Mouse (Mus musculus): ENCODE measurements around the gene 4930402H24Rik. TPM values are rescaled to one million over a fixed set of nuclear protein-coding genes. Genes with fewer than 3 reads are reported as not detected.

The 4930402H24Rik gene
- total RNA-seq, 2 experiments from 2014 or later: 77.6 to 89.3 TPM

- no peak for TF ChIP-seq CTCF (conservative IDR thresholded peaks at IDR 0.05)
- H3K27ac ChIP-seq: no peak overlapping the region
- peak overlapping the region; percentile 62 for H3K4me3 ChIP-seq
- no peak for DNase-seq (ENCODE audit: low spot score in 2 of 2)
Measured at GRCm38 (mm10) chr2:130696700-130697152, 209.5 kb downstream of the 4930402H24Rik start.

DNA sequence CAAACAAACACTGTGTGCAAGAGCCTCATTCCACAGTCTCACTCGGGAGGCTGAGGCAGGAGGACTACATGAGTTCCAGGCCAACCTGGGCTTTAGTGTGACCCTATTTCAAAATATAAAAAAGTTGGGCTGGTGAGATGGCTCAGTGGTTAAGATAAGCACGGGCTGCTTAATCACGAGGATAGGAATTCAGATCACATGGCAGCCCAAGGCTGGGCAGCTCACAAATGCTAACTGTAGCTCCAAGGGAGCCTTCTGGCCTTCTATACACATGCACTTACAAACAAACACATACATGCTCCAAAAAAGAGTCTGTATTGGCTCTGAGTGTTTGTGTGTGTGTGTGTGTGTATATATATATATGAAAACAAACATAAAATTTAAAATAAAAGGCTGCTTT is 212.6 kb downstream of the 4930402H24Rik start:
- TF ChIP-seq CTCF (conservative IDR thresholded peaks at IDR 0.05): no peak
- no peak overlapping the region for H3K4me3 ChIP-seq
- DNase-seq (ENCODE audit: low spot score in 2 of 2): no peak
- H3K27ac ChIP-seq: no peak overlapping the region

DNA sequence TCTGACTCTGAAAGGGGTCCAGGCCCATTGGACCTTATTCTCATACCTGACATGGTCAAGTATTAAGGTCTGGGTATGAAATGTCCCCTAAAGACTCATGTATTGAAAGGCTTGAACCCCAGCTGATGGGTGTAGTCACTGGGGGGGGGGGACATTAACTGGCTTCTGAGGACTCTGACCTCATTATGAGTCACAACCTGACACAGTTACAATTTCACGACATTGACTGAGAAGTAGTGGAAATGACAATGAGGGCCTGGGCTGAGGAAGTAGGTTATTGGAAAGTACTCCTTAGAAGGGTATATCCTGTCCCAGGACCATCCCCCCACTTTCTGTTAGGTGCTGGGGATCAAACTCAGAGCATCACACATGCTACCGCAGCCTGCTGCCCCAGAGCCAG is 217.2 kb downstream of the 4930402H24Rik start:
- DNase-seq (ENCODE audit: low spot score in 2 of 2): no peak
- TF ChIP-seq CTCF (conservative IDR thresholded peaks at IDR 0.05): no peak

GRCm38 (mm10) chr2:130685426-130685825 is 220.8 kb downstream of the 4930402H24Rik start:
- no peak overlapping the region for H3K27ac ChIP-seq
- TF ChIP-seq CTCF (conservative IDR thresholded peaks at IDR 0.05): no peak
- H3K4me3 ChIP-seq: no peak overlapping the region
- no peak for DNase-seq (ENCODE audit: low spot score in 2 of 2)

More for the DNA sequence above, 217.2 kb downstream of the 4930402H24Rik start:
- Histone ChIP-seq H3K4me3 (no peak overlapping the region), H3K27ac (no peak overlapping the region)

GRCm38 (mm10) chr2:130681531-130681930 is 224.7 kb downstream of the 4930402H24Rik start:
- no peak for DNase-seq (ENCODE audit: low spot score in 2 of 2)
- Histone ChIP-seq H3K27ac (no peak overlapping the region), H3K4me3 (no peak overlapping the region)
- TF ChIP-seq CTCF (conservative IDR thresholded peaks at IDR 0.05): no peak

GRCm38 (mm10) chr2:130679899-130680298 is 226.3 kb downstream of the 4930402H24Rik start:
- no peak overlapping the region for H3K4me3 ChIP-seq
- no peak for DNase-seq (ENCODE audit: low spot score in 2 of 2)
- no peak overlapping the region for H3K27ac ChIP-seq
- no peak for TF ChIP-seq CTCF (conservative IDR thresholded peaks at IDR 0.05)

DNA sequence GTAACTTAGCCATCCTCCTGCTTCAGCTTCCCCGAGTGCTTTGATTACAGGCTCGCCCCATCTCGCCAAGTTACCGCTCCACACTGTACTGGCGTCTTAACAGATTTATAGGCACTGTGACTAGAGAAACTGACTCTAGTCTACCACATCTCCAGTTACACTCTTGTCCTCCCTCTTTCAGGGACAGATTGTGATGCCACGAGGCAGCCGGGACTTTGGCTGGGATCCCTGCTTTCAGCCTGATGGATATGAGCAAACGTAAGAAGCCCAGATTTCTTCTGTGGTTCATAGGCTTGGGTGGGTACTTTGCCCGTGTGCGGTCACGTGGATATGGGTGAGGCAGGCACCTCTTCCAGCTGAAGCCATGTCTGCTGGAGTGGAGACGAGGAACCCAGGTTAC is 227.1 kb downstream of the 4930402H24Rik start:
- H3K4me3 ChIP-seq: no peak overlapping the region
- DNase-seq (ENCODE audit: low spot score in 2 of 2): peak; percentile 55 to 77
- TF ChIP-seq CTCF (conservative IDR thresholded peaks at IDR 0.05): no peak
- peak overlapping the region; percentile 23; the same call in 1 of the 2 replicates for H3K27ac ChIP-seq

DNA sequence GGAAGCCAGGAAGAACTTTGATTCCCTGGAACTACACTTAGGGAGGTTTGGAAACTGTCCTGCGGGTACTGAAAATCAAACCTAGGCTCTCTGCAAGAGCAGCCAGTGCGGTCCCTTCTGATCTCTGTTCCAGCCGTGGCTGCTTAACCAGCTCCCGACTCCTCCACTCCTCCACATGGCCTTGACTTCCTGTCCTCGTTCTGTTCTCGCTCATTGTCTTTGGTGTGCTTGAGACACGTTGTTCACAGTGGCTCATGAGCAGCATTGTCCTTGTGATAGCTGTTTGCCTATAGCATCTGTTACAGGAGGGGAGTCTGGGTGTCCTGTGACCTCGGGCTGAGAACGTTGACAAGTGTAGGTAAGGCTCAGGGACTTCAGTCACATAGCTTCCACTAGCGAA is 229.0 kb downstream of the 4930402H24Rik start:
- no peak for TF ChIP-seq CTCF (conservative IDR thresholded peaks at IDR 0.05)
- no peak overlapping the region for H3K4me3 ChIP-seq
- no peak overlapping the region for H3K27ac ChIP-seq
- DNase-seq (ENCODE audit: low spot score in 2 of 2): no peak

DNA sequence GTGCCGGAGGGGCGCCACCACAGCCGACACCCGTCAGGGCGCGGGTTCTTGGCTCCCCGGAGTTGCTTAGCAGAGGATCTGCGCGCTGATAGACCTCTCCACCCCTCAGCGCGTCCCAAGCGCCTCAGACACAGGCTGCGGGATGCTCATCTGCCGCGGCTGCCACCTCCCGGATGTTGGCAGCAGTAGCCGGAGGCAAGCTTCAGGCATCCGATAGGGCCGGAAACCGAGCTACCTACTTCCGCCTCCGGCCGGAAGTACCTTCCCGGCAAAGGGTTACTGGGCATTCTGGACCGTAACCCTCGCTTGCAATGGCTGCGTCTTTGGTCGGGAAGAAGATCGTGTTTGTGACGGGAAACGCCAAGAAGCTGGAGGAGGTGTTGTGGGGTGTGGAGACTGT is 238.6 kb downstream of the 4930402H24Rik start, which contains the start of gene Itpa:
Itpa (plus strand) TSS at position 52 of the 400 bp plus-strand sequence.
- peak within 1 kb of the TSS; percentile 85 for H3K4me3 ChIP-seq
- peak within 1 kb of the TSS; percentile 89 for H3K27ac ChIP-seq
- DNase-seq (ENCODE audit: low spot score in 2 of 2): peak; percentile 82 to 88
- peak; percentile 81 for TF ChIP-seq CTCF (conservative IDR thresholded peaks at IDR 0.05)

DNA sequence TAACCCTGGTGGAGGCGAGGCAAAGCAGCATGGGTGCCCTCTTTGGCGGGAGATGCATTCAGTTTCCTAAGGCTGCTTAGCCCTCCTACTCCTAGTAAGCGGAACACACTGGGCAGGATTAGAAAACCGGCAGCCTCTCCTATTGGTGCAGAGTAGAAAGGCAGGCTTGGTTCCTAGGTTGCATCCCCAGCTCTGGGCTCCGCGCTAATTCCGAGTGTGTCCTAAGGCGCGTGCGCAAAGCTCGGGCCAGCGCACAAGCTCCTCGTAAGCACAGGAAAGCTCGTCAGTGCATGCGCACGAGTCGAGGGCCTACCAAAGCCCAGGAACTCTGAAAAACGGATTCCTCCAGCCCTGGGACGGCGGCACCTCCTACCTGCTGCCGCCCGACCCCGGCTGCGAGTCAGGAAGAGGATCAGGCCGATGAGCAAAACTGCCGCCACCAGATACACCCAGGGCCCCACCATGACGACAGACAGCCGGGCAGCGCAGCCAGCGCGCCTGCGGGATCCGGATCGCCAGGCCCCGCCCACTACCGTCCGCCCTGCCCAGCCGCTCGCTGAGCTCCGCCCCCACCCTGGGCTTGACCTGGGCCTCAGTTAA is 242.0 kb downstream of the 4930402H24Rik start, which contains the start of gene Ddrgk1:
Ddrgk1 (minus strand) TSS at position 558 of the 600 bp plus-strand sequence.
- Histone ChIP-seq H3K4me3 (peak within 1 kb of the TSS; percentile 66), H3K27ac (peak within 1 kb of the TSS; percentile 99)
- peak; percentile 92 to 95 for DNase-seq (ENCODE audit: low spot score in 2 of 2)
- TF ChIP-seq CTCF (conservative IDR thresholded peaks at IDR 0.05): peak; percentile 67

DNA sequence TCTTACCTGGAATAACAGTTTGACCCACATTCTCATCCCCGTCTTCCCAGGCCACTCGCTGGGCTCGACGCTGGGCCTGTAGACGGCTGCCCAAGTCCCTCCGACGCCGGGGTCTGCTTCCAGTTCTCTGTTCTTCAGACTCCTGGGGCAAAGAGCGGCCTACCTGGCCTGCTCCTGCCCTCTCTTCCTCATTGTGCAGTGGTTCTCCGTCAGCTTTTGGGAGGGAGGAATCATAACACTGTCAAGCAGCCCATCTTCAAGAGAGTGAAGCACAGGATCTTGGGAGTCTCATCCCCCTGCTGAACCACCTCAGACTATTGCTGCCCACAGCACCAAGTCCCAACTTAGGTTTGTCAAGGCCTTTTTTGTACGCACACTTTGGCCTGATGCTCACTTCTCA is 242.9 kb downstream of the 4930402H24Rik start:
- peak overlapping the region; percentile 99 for H3K27ac ChIP-seq
- peak overlapping the region; percentile 66 for H3K4me3 ChIP-seq
- no peak for DNase-seq (ENCODE audit: low spot score in 2 of 2)
- TF ChIP-seq CTCF (conservative IDR thresholded peaks at IDR 0.05): no peak

- DNase-seq (ENCODE audit: low spot score in 2 of 2): no peak
- Histone ChIP-seq H3K4me3 (no peak overlapping the region), H3K27ac (peak overlapping the region; percentile 99)
- no peak for TF ChIP-seq CTCF (conservative IDR thresholded peaks at IDR 0.05)
Measured at GRCm38 (mm10) chr2:130658530-130658929, 247.7 kb downstream of the 4930402H24Rik start.

DNA sequence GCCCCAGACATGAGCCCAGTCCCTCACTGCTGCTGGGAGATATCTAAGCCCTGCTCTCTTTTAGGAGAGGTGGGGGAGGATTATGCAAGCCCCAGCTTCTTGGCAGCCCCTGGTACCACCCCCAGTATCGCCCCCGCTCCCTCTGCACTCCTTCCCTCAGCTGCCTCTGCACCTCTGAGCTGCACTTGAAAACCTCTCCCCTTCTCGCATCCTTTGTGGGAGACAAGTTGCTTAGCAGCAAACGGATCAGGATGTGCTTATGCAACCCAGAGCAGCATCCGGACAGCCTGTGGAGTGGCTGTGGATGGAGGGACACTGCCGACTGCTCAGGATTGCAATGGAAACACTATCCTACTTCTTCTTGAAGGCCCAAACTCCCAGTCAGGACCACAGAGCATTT is 248.7 kb downstream of the 4930402H24Rik start:
- peak overlapping the region; percentile 99 for H3K27ac ChIP-seq
- no peak for TF ChIP-seq CTCF (conservative IDR thresholded peaks at IDR 0.05)
- no peak overlapping the region for H3K4me3 ChIP-seq
- DNase-seq (ENCODE audit: low spot score in 2 of 2): peak; percentile 90 to 92

DNA sequence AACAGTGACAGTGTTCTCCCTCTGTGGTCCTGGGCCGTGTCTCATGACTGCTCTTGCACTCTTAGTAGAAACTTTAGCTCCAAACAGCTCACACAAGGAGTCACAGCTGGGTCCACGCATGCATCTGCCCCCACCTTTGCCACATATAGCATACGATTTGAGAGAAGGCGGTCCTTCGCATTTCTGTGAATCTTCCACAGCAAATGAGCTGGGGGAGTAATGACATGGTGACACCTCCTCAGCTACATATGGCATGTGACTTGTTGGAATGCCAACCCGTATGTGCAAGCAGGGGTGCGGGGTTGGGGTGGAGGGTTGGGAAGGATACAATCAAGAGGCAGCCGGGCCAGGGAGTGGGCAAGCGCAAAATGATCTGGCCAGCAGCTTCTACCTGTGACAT is 249.7 kb downstream of the 4930402H24Rik start:
- peak; percentile 53 to 55 for DNase-seq (ENCODE audit: low spot score in 2 of 2)
- Histone ChIP-seq H3K27ac (peak overlapping the region; percentile 99), H3K4me3 (no peak overlapping the region)
- no peak for TF ChIP-seq CTCF (conservative IDR thresholded peaks at IDR 0.05)

Other genes with a start within 250 kb of the 4930402H24Rik start
- gene Ddrgk1, start 241.7 kb downstream of the 4930402H24Rik start, total RNA-seq (2021): 10 to 100 TPM; 97.6 to 98.1 TPM
- 10 to 100 TPM; 36.0 to 36.8 TPM for gene Itpa, start 238.8 kb downstream of the 4930402H24Rik start, total RNA-seq (2021)
- under 1 TPM; 0.61 to 0.66 TPM for gene Slc4a11, start 208.9 kb downstream of the 4930402H24Rik start, total RNA-seq (2021)
- 100 to 1,000 TPM; 111 to 113 TPM for gene Atrn, start 89 bp upstream of the 4930402H24Rik start, total RNA-seq (2021)
- gene Gfra4, start 136.7 kb upstream of the 4930402H24Rik start, total RNA-seq (2021): 10 to 100 TPM; 62.8 to 64.0 TPM
- under 1 TPM; 0.59 to 0.76 TPM for gene Adam33, start 157.4 kb upstream of the 4930402H24Rik start, total RNA-seq (2021)
- under 1 TPM; 0.20 to 0.46 TPM for gene Siglec1, start 180.4 kb upstream of the 4930402H24Rik start, total RNA-seq (2021)
- gene Hspa12b, start 220.9 kb upstream of the 4930402H24Rik start, total RNA-seq (2021): 1 to 10 TPM; 9.1 to 9.5 TPM
- gene Gm11037, start 227.1 kb upstream of the 4930402H24Rik start, total RNA-seq (2021): not detected